Mouse (Mus musculus) gastrocnemius, adult 8-10 months (tissue): Measurements from ENCODE around the gene Mlx. TPM values are rescaled to one million over a fixed set of nuclear protein-coding genes. Genes with fewer than 3 reads are reported as not detected.
A peak's percentile ranks its signal among the peaks of the same experiment; 100 is the strongest.

Source experiments
- DNase-seq, 2 experiments: peaks; one replicate each; pipeline ENCODE4 v3.0.0; 2022; ENCODE audit warnings: low spot score in 2 of 2
- microRNA-seq: library from miRNA; unstranded; fragments of <30 nt; microRNA quantifications from one replicate; pipeline ENCODE4 v1.2.0, GENCODE M21; 2022
- total RNA-seq, 4 experiments: library from RNA; stranded (reverse); gene quantifications; 2 replicates each; pipeline ENCODE4 v1.2.4; 2022

Mlx gene
- total RNA-seq, 4 experiments from 2014 or later: 8.0 to 12.3 (median 9.4) TPM

- peak in 1 of 2 experiments; percentile 23 for DNase-seq
Measured at GRCm38 (mm10) chr11:101134217-101134865, 47.3 kb downstream of the Mlx start.

DNA sequence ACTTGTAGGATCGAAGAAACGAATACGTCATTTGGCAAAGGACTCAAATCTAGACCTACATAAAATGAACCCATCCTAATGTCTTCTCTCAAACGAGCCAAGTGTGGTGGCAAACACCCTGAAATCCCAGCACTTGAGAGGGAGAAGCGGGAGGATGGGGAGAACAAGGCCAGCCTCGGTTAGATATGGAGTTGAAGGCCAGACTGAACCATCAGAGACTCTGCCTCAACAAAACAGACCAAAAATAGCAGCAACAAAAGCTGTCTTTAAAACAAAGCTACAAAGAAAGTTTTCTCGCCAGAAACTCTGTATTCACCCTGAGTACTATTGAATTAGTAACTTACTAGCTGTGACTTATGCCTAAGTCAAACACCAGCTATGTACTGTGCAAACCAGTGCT is 49.9 kb downstream of the Mlx start:
- no peak for DNase-seq

DNA sequence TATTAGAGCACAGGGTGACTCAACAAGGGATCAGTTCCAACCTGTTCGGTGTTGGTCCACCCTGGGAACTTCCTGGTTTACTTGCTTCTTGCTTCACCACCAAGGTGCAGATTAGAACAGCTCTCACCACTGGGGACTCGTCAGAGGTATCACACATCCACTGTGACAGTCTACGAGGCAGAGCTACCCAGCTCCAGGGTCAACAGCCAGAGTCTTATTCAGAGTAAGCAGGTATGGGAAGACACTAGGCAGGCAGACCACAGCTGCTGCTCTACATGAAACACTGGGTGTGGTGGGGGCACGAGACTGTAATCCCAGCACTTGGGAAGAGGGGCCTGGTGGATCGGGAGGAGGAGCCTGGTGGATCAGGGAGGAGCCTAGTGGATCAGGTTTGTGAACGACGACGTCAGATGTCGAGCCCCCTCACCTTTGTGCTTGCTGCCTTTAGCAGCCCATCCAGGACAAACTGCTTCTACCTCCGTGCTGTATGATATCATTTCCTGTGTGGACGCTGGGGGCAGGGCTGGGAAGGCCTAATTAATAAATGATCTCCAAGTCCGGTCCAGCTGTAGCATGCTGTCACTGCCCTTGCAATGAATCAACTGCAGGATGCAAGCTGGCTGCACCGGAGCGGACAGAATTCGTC is 51.6 kb downstream of the Mlx start:
- no peak for DNase-seq

DNA sequence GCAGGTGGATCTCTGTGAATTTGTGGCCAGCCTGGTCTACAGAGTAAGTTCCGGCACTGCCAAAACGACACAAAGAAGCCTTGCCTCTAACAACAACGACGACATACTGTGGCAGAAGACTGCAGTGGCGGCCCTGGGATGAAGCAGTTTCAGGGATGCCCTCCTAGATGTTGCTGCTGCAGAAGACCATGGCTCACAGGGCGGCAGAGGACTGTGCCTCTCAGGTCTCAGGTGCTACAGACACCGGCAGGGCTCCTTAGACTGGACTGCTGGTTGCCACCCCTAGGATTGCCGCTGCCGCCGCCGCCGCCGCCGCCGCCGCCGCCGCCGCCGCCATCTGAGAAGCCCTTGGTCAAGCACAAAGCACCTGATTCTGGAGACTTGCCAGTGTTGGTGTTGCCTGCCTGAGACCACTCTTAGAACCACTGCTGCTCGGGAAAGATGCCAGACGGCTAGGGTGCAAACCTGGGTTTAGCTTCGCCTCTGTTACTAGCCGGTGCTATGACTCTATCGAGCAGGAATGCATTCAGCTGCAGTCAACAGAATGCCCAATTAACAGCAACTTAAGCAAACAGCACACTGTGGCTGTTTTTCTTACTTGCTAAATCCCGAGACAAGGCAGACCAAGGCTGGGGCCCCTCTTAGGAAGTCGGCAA is 53.2 kb downstream of the Mlx start:
- DNase-seq: no peak

DNA sequence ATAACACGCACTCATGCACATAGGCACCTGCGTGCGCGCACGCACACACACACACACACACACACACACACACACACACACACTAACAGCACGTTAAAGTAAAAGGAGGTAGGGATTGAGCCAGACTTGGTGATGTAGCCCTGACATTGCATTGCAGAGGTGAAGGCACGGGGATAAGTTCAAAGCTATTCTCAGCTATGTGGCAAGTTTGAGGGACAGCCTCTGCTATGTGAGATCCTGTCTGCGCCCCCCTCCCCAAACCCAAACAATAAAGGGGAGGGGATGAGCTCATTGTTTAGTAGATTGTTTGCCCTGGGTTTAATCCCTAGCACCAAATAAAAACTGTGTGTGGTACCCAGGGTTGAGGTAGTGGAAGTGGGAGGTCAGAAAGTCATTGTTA is 54.0 kb downstream of the Mlx start:
- DNase-seq: no peak

Small RNA genes lying within 50 kb of the gene (microRNA-seq; reads per million reads assigned to microRNA genes)
- not detected for gene Gm27626

Other genes with a start within 250 kb of the Mlx start
- gene Stat5b, start 236.6 kb upstream of the Mlx start, total RNA-seq: 100 to 1,000 TPM; 136 to 186 (median 155) TPM
- gene Stat5a, start 227.9 kb upstream of the Mlx start, total RNA-seq: 10 to 100 TPM; 10.9 to 16.8 (median 11.0) TPM
- gene Stat3, start 147.7 kb upstream of the Mlx start, total RNA-seq: 10 to 100 TPM; 32.9 to 41.1 (median 37.5) TPM
- gene Cavin1, start 116.4 kb upstream of the Mlx start, total RNA-seq: 100 to 1,000 TPM; 125 to 153 (median 134) TPM
- 10 to 100 TPM; 62.0 to 79.8 (median 66.8) TPM for gene Atp6v0a1, start 77.8 kb upstream of the Mlx start, total RNA-seq
- gene Naglu, start 17.3 kb upstream of the Mlx start, total RNA-seq: 1 to 10 TPM; 2.9 to 4.8 (median 4.0) TPM
- gene Hsd17b1, start 8.9 kb upstream of the Mlx start, total RNA-seq: under 1 TPM in 1 of 4 experiments, not detected in 3; 0.21 TPM
- 10 to 100 TPM in 1 of 4 experiments, 1 to 10 TPM in 3; 7.2 to 11.0 (median 8.5) TPM for gene Coasy, start 4.7 kb upstream of the Mlx start, total RNA-seq
- gene Psmc3ip, start 8.2 kb downstream of the Mlx start, total RNA-seq: 1 to 10 TPM; 1.3 to 1.5 (median 1.4) TPM
- 10 to 100 TPM; 28.8 to 30.4 (median 30.1) TPM for gene Retreg3, start 32.6 kb downstream of the Mlx start, total RNA-seq
- gene Tubg1, start 32.7 kb downstream of the Mlx start, total RNA-seq: 10 to 100 TPM; 23.2 to 27.9 (median 25.9) TPM
- gene Tubg2, start 68.6 kb downstream of the Mlx start, total RNA-seq: 1 to 10 TPM; 2.9 to 3.6 (median 3.2) TPM
- 1 to 10 TPM in 1 of 4 experiments, under 1 TPM in 3; 0.67 to 1.3 (median 0.81) TPM for gene Cntnap1, start 83.2 kb downstream of the Mlx start, total RNA-seq
- 10 to 100 TPM; 25.6 to 38.5 (median 33.9) TPM for gene Plekhh3, start 84.1 kb downstream of the Mlx start, total RNA-seq
- gene Ccr10, start 88.2 kb downstream of the Mlx start, total RNA-seq: not detected
- gene Ezh1, start 139.2 kb downstream of the Mlx start, total RNA-seq: 10 to 100 TPM; 24.3 to 31.0 (median 26.2) TPM
- gene Ramp2, start 158.8 kb downstream of the Mlx start, total RNA-seq: 10 to 100 TPM; 19.3 to 28.6 (median 25.4) TPM
- gene Vps25, start 166.4 kb downstream of the Mlx start, total RNA-seq: 10 to 100 TPM; 44.9 to 48.1 (median 47.2) TPM
- gene Wnk4, start 173.3 kb downstream of the Mlx start, total RNA-seq: under 1 TPM in 3 of 4 experiments, not detected in 1; 0.12 to 0.49 (median 0.32) TPM
- under 1 TPM in 3 of 4 experiments, not detected in 1; 0.29 to 0.53 (median 0.34) TPM for gene Cntd1, start 191.7 kb downstream of the Mlx start, total RNA-seq
- gene Coa3, start 191.8 kb downstream of the Mlx start, total RNA-seq: 10 to 100 TPM; 71.9 to 80.9 (median 76.5) TPM
- 100 to 1,000 TPM in 2 of 4 experiments, 10 to 100 TPM in 2; 86.0 to 113 (median 101) TPM for gene Becn1, start 215.0 kb downstream of the Mlx start, total RNA-seq
- gene Psme3, start 228.9 kb downstream of the Mlx start, total RNA-seq: 10 to 100 TPM; 59.5 to 80.8 (median 69.4) TPM
- gene Aoc2, start 237.8 kb downstream of the Mlx start, total RNA-seq: 1 to 10 TPM in 1 of 4 experiments, under 1 TPM in 3; 0.46 to 1.1 (median 0.59) TPM
- 10 to 100 TPM in 1 of 4 experiments, 1 to 10 TPM in 3; 2.0 to 11.5 (median 5.1) TPM for gene Aoc3, start 243.3 kb downstream of the Mlx start, total RNA-seq